Mouse (Mus musculus): ENCODE data around the gene Ctrl.

DNA sequence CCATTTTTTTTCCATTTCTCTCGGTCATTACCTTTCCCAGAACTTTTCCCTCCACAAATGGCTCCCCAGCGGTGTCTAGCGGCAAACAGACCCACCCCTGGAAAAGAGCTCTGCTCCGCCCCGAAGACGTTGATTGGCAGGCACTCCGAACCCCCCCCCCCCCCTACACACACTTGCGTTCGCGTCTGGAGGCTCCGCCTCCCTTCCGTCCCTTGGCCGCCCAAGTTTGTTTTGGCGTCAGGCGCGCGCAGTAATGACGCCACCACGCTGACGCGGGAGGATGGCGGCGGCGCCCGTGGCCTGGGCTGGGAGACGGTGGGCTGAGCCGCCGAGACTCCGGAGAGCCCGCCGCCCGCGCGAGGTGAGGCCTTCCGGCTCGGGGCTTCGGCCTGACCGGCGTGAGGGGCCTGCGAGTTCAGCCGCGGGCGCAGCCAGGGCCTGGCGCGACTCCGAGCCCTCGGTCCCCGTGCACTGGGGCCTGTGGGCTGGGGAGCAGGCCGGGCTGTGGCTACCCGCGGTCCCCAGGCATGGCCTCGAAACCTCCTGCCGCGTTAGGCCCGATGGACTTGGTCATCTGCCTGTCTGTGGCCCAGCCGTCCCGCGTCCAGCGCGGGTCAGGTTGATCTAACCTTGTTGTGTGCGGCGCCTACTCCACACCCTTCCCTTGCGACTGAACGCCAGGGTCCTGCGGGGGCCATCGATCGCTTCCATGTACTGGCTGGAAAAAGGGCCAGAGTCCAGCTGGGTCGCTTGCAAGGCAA is 33.3 kb downstream of the Ctrl start, which contains the start of gene Pskh1:
- TF ChIP-seq CTCF (IDR thresholded peaks at IDR 0.05; ENCODE audit: insufficient read depth, low read depth, low read length) (no peak), POLR2A (IDR thresholded peaks at IDR 0.05; ENCODE audit: insufficient read depth, low read depth, low read length) (peak; percentile 84)

Measured in olfactory bulb, adult 2 months (tissue).